Mouse (Mus musculus) MEL (cell line): ENCODE results near the gene Scd4. TPM values are rescaled to one million over a fixed set of nuclear protein-coding genes. Genes with fewer than 3 reads are reported as not detected.

ENCODE experiments used
- DNase-seq: peaks from one replicate; pipeline ENCODE4 v3.0.0; 2011; ENCODE audit warnings: low read depth, low spot score
- H3K27ac ChIP-seq: 2 replicates; pipeline ENCODE4 v1.5.1; 2012; ENCODE audit warnings: low read depth, mild to moderate bottlenecking, control low read depth, low read length, moderate library complexity; ENCODE audit not compliant: control insufficient read depth
- H3K27me3 ChIP-seq, 2 experiments: fragments of 150-350 bp in 1 of 2; sonication (generic) in 1 of 2; 2 replicates each; pipeline ENCODE4 v1.6.1; 2012; ENCODE audit warnings: low read length in 2 of 2, mild to moderate bottlenecking in 2 of 2, improper control_type of control experiment in 1 of 2, moderate library complexity in 1 of 2; ENCODE audit not compliant: insufficient read depth in 2 of 2, control insufficient read depth in 1 of 2
- H3K36me3 ChIP-seq, 2 experiments: 2 replicates each; pipeline ENCODE4 v1.6.1; 2012 to 2014; ENCODE audit warnings: low read length in 2 of 2, improper control_type of control experiment in 1 of 2, inconsistent platforms in 1 of 2, mild to moderate bottlenecking in 1 of 2; ENCODE audit not compliant: insufficient read depth in 2 of 2, control insufficient read depth in 1 of 2
- H3K4me1 ChIP-seq, 2 experiments: fragments of 150-350 bp in 1 of 2; sonication (generic) in 1 of 2; 2 replicates each; pipeline ENCODE4 v1.6.1; 2012; ENCODE audit warnings: low read length in 2 of 2, improper control_type of control experiment in 1 of 2, mild to moderate bottlenecking in 1 of 2; ENCODE audit not compliant: insufficient read depth in 2 of 2, control insufficient read depth in 1 of 2
- H3K4me3 ChIP-seq, 2 experiments: fragments of 150-350 bp in 1 of 2; sonication (generic) in 1 of 2; 2 replicates each; pipeline ENCODE4 v1.5.1; 2012; ENCODE audit warnings: low read depth in 2 of 2, low read length in 2 of 2, mild to moderate bottlenecking in 2 of 2, moderate library complexity in 2 of 2, control low read depth in 1 of 2, improper control_type of control experiment in 1 of 2; ENCODE audit not compliant: control insufficient read depth in 1 of 2, insufficient read depth in 1 of 2
- H3K79me2 ChIP-seq: 2 replicates; pipeline ENCODE4 v1.6.1; 2012; ENCODE audit warnings: mild to moderate bottlenecking, low read length, moderate library complexity; ENCODE audit not compliant: control insufficient read depth, poor library complexity, insufficient read depth
- H3K9ac ChIP-seq: 2 replicates; pipeline ENCODE4 v1.6.1; 2012; ENCODE audit warnings: low read depth, mild to moderate bottlenecking, control low read depth, low read length, moderate library complexity; ENCODE audit not compliant: control insufficient read depth, poor library complexity, severe bottlenecking
- H3K9me3 ChIP-seq: fragments of 150-350 bp; sonication (generic); replicated peaks from 2 replicates; pipeline ENCODE4 v1.6.1; 2012; ENCODE audit warnings: mild to moderate bottlenecking, low read length, improper control_type of control experiment, moderate library complexity; ENCODE audit not compliant: insufficient read depth
- BHLHE40 ChIP-seq: IDR thresholded peaks from 2 replicates; pipeline ENCODE4 v1.6.1; 2012; ENCODE audit warnings: low read depth, mild to moderate bottlenecking, inconsistent platforms, low read length, improper control_type of control experiment, borderline replicate concordance
- CHD1 ChIP-seq: IDR thresholded peaks from 2 replicates; pipeline ENCODE4 v1.6.1; 2012; ENCODE audit warnings: low read depth, mild to moderate bottlenecking, inconsistent platforms, low read length, improper control_type of control experiment
- CHD2 ChIP-seq: IDR thresholded peaks from 2 replicates; pipeline ENCODE4 v1.6.1; 2011; ENCODE audit warnings: low read length, improper control_type of control experiment
- CTCF ChIP-seq, 3 experiments: IDR thresholded peaks in 2 of 3; conservative IDR thresholded peaks in 1 of 3; 2 replicates each; pipeline ENCODE4 v1.5.1; 2011 to 2012; ENCODE audit warnings: low read length in 3 of 3, low read depth in 2 of 3, mild to moderate bottlenecking in 2 of 3, improper control_type of control experiment in 1 of 3, inconsistent platforms in 1 of 3, mixed read lengths in 1 of 3, moderate library complexity in 1 of 3; ENCODE audit not compliant: control insufficient read depth in 1 of 3, insufficient read depth in 1 of 3, poor library complexity in 1 of 3, severe bottlenecking in 1 of 3
- ETS1 ChIP-seq: IDR thresholded peaks from 2 replicates; pipeline ENCODE4 v1.6.1; 2012; ENCODE audit warnings: low read depth, mild to moderate bottlenecking, inconsistent platforms, low read length, improper control_type of control experiment, moderate library complexity
- GATA1 ChIP-seq: IDR thresholded peaks from 2 replicates; pipeline ENCODE4 v1.6.1; 2011; ENCODE audit warnings: low read depth, low read length, improper control_type of control experiment
- KAT2A ChIP-seq: conservative IDR thresholded peaks from 2 replicates; pipeline ENCODE4 v1.6.1; 2012; ENCODE audit warnings: low read depth, low read length, improper control_type of control experiment, inconsistent platforms
- NELFE ChIP-seq: IDR thresholded peaks from 2 replicates; pipeline ENCODE4 v1.6.1; 2011; ENCODE audit warnings: low read depth, low read length, improper control_type of control experiment
- POLR2A ChIP-seq, 2 experiments: IDR thresholded peaks; 2 replicates each; pipeline ENCODE4 v1.6.1; 2011 to 2012; ENCODE audit warnings: low read length in 2 of 2, mild to moderate bottlenecking in 2 of 2, control low read depth in 1 of 2, improper control_type of control experiment in 1 of 2, low read depth in 1 of 2, moderate library complexity in 1 of 2; ENCODE audit not compliant: control insufficient read depth in 1 of 2, insufficient read depth in 1 of 2, poor library complexity in 1 of 2
- POLR2AphosphoS2 ChIP-seq: IDR thresholded peaks from 2 replicates; pipeline ENCODE4 v1.6.1; 2011; ENCODE audit warnings: low read length, improper control_type of control experiment
- POLR2AphosphoS5 ChIP-seq: IDR thresholded peaks from 2 replicates; pipeline ENCODE4 v1.6.1; 2012; ENCODE audit warnings: low read depth, borderline replicate concordance, mild to moderate bottlenecking, inconsistent platforms, low read length, moderate library complexity, mixed read lengths
- SIN3A ChIP-seq: IDR thresholded peaks from 2 replicates; pipeline ENCODE4 v1.6.1; 2012; ENCODE audit warnings: low read length, improper control_type of control experiment, inconsistent platforms
- SMC3 ChIP-seq: IDR thresholded peaks from 2 replicates; pipeline ENCODE4 v1.6.1; 2011; ENCODE audit warnings: low read depth, low read length, improper control_type of control experiment
- TAL1 ChIP-seq: IDR thresholded peaks from 2 replicates; pipeline ENCODE4 v1.6.1; 2012; ENCODE audit warnings: mild to moderate bottlenecking, inconsistent platforms, low read length, moderate library complexity, mixed read lengths
- TCF12 ChIP-seq: IDR thresholded peaks from 2 replicates; pipeline ENCODE4 v1.6.1; 2014; ENCODE audit warnings: low read depth, mild to moderate bottlenecking, inconsistent platforms, low read length, improper control_type of control experiment, moderate library complexity
- USF2 ChIP-seq, 2 experiments: IDR thresholded peaks; 2 replicates each; pipeline ENCODE4 v1.6.1; 2011 to 2012; ENCODE audit warnings: improper control_type of control experiment in 2 of 2, low read length in 2 of 2, borderline replicate concordance in 1 of 2, inconsistent platforms in 1 of 2, low read depth in 1 of 2, mild to moderate bottlenecking in 1 of 2; ENCODE audit not compliant: insufficient read depth in 1 of 2
- ZMIZ1 ChIP-seq: IDR thresholded peaks from 2 replicates; pipeline ENCODE4 v1.6.1; 2012; ENCODE audit warnings: low read depth, mild to moderate bottlenecking, inconsistent platforms, low read length, improper control_type of control experiment, moderate library complexity
- ZNF384 ChIP-seq: IDR thresholded peaks from 2 replicates; pipeline ENCODE4 v1.6.1; 2012; ENCODE audit warnings: low read depth, mild to moderate bottlenecking, inconsistent platforms, low read length, improper control_type of control experiment
- polyA plus RNA-seq, 2 experiments: library from polyadenylated mRNA; stranded (reverse) in 1 of 2; unstranded in 1 of 2; fragments of >175 nt in 1 of 2; fragments of >200 nt in 1 of 2; gene quantifications; 2 replicates each; pipeline versions ENCODE4 v1.2.1 to v1.2.4; 2012; ENCODE audit warnings: low replicate concordance in 2 of 2, low read depth in 1 of 2; ENCODE audit not compliant: insufficient read length in 2 of 2, insufficient read depth in 1 of 2, missing spikeins in 1 of 2
- total RNA-seq: library from RNA; depleted of rRNA; stranded (reverse); fragments of 300-350 nt; gene quantifications from 2 replicates; pipeline ENCODE4 v1.2.3, GENCODE M21; 2012

The Scd4 gene
- total and polyA plus RNA-seq, 3 experiments: 0.31 to 0.36 TPM; not detected in 1

GRCm38 (mm10) chr19:44299902-44300301, 33.0 kb upstream of the Scd4 start (continued):
- TF ChIP-seq SMC3: no peak; the same call in 1 of the 2 replicates
- TF ChIP-seq CHD2: no peak
- TF ChIP-seq USF2 (IDR thresholded peaks at IDR 0.05; ENCODE audit: borderline replicate concordance in 1 of 2, insufficient read depth in 1 of 2, low read depth in 1 of 2, low read length in 2 of 2): no peak

- Histone ChIP-seq H3K27ac (peak overlapping the region; percentile 8), H3K9me3 (no peaks in the 10 kb centered on the region), H3K4me1 (peaks cover 4 to 60% of the 10 kb centered on the region in 2 experiments), H3K36me3 (peaks cover 56 to 73% of the 10 kb centered on the region in 2 experiments), H3K9ac (no peak overlapping the region), H3K79me2 (peaks cover 43% of the 10 kb centered on the region), H3K4me3 (no peak overlapping the region), H3K27me3 (no peaks in the 10 kb centered on the region)
- no peak for TF ChIP-seq POLR2AphosphoS5
- TF ChIP-seq POLR2A (IDR thresholded peaks at IDR 0.05; ENCODE audit: control insufficient read depth in 1 of 2, insufficient read depth in 1 of 2, low read depth in 1 of 2, low read length in 2 of 2, poor library complexity in 1 of 2): 0 out of 4 replicates have a peak, but pooled peaks of 1 of the 2 experiments have one; percentile 39
- 0 out of 2 replicates have a peak, but pooled peaks have one; percentile 5 for TF ChIP-seq SMC3
- no peak for TF ChIP-seq CTCF (IDR thresholded peaks at IDR 0.05 in 2 of 3, conservative IDR thresholded peaks at IDR 0.05 in 1 of 3; ENCODE audit: control insufficient read depth in 1 of 3, insufficient read depth in 1 of 3, low read depth in 2 of 3, low read length in 3 of 3, poor library complexity in 1 of 3, severe bottlenecking in 1 of 3)
- peak; percentile 46 for DNase-seq
Observed at GRCm38 (mm10) chr19:44300520-44300919, 32.4 kb upstream of the Scd4 start.

- Histone ChIP-seq H3K9me3 (no peaks in the 10 kb centered on the region), H3K27ac (peak overlapping the region; percentile 45)
- TF ChIP-seq POLR2AphosphoS2 (0 out of 2 replicates have a peak, but pooled peaks have one; percentile 7), GATA1 (no peak), ZNF384 (no peak), TAL1 (no peak), TCF12 (no peak), ETS1 (0 out of 2 replicates have a peak, but pooled peaks have one; percentile 5), NELFE (no peak), SMC3 (peak; percentile 14; the same call in 1 of the 2 replicates), BHLHE40 (no peak), CHD1 (0 out of 2 replicates have a peak, but pooled peaks have one; percentile 8), CHD2 (no peak), KAT2A (no peak), SIN3A (0 out of 2 replicates have a peak, but pooled peaks have one; percentile 15), ZMIZ1 (peak; percentile 13; the same call in 1 of the 2 replicates)
- TF ChIP-seq, all 39 proteins: peak for 6
- Histone ChIP-seq H3K36me3 (peaks cover 52 to 75% of the 10 kb centered on the region in 2 experiments), H3K27me3 (no peaks in the 10 kb centered on the region), H3K4me1 (peaks cover 4 to 54% of the 10 kb centered on the region in 2 experiments), H3K79me2 (peaks cover 37% of the 10 kb centered on the region), H3K9ac (no peak overlapping the region), H3K4me3 (no peak overlapping the region)
- peak; percentile 75 for DNase-seq
Observed at GRCm38 (mm10) chr19:44301176-44301575, 31.7 kb upstream of the Scd4 start.
